Mouse (Mus musculus) heart, postnatal 0 days (tissue): Measurements from ENCODE around the gene Gm6096.

Experiments
- CTCF ChIP-seq: IDR thresholded peaks from 2 replicates; pipeline ENCODE4 v1.5.1; 2016; ENCODE audit warnings: antibody characterized with exemption, control low read depth, low read depth
- EP300 ChIP-seq: IDR thresholded peaks from 2 replicates; pipeline ENCODE4 v1.6.1; 2016; ENCODE audit warnings: antibody characterized with exemption, low read depth

- TF ChIP-seq CTCF = no peak
- no peak for TF ChIP-seq EP300
Observed at GRCm38 (mm10) chr7:34292633-34293032, 41.8 kb downstream of the Gm6096 start.
